Mouse (Mus musculus): ENCODE data around the gene Ccdc40.
A peak's percentile ranks its signal among the peaks of the same experiment; 100 is the strongest.
"Not testable (repeated sequence)": the region's sequence is repeated elsewhere in the genome, so short reads cannot be mapped to it uniquely, and the experiment has no call there.

Ccdc40 gene

GRCm38 (mm10) chr11:119285791-119286527 is 57.6 kb downstream of the Ccdc40 start:
- DNase-seq (ENCODE audit: low spot score): no peak

GRCm38 (mm10) chr11:119287207-119287992 is 59.0 kb downstream of the Ccdc40 start:
- no peak for DNase-seq (ENCODE audit: low spot score)

- DNase-seq (ENCODE audit: low spot score): not testable (repeated sequence)
These were observed 64.5 kb downstream of the Ccdc40 start for GRCm38 (mm10) chr11:119292861-119293260.

- no peak for DNase-seq (ENCODE audit: low spot score)
These were observed 69.6 kb downstream of the Ccdc40 start for GRCm38 (mm10) chr11:119297996-119298395.

GRCm38 (mm10) chr11:119298917-119299316 is 70.5 kb downstream of the Ccdc40 start:
- DNase-seq (ENCODE audit: low spot score): no peak

- peak; percentile 95 for DNase-seq (ENCODE audit: low spot score)
These were observed 71.2 kb downstream of the Ccdc40 start, which contains the start of gene Eif4a3 for GRCm38 (mm10) chr11:119299391-119300245. TSS of gene Eif4a3 (minus strand) at chr11:119300089.

- DNase-seq (ENCODE audit: low spot score): peak; percentile 37
These were observed 72.0 kb downstream of the Ccdc40 start for GRCm38 (mm10) chr11:119300246-119300935.

- DNase-seq (ENCODE audit: low spot score): peak; percentile 46
These were observed 72.6 kb downstream of the Ccdc40 start for GRCm38 (mm10) chr11:119300986-119301385.

GRCm38 (mm10) chr11:119304904-119305712 is 76.7 kb downstream of the Ccdc40 start:
- peak; percentile 85 for DNase-seq (ENCODE audit: low spot score)

GRCm38 (mm10) chr11:119306762-119307657 is 78.6 kb downstream of the Ccdc40 start:
- peak; percentile 88 for DNase-seq (ENCODE audit: low spot score)

GRCm38 (mm10) chr11:119307658-119307867 is 79.2 kb downstream of the Ccdc40 start, which contains the start of gene Card14:
TSS of gene Card14 (plus strand) at chr11:119307768.
- DNase-seq (ENCODE audit: low spot score): no peak

GRCm38 (mm10) chr11:119307916-119308315 is 79.5 kb downstream of the Ccdc40 start:
- no peak for DNase-seq (ENCODE audit: low spot score)

GRCm38 (mm10) chr11:119310621-119311020 is 82.2 kb downstream of the Ccdc40 start:
- DNase-seq (ENCODE audit: low spot score): no peak

- DNase-seq (ENCODE audit: low spot score): no peak
These were observed 86.0 kb downstream of the Ccdc40 start for GRCm38 (mm10) chr11:119314252-119314936.

All from adipocyte (in vitro differentiated cells).